Mouse (Mus musculus) midbrain, postnatal 0 days (tissue): ENCODE results near the gene Odf3l2. TPM values are rescaled to one million over a fixed set of nuclear protein-coding genes. Genes with fewer than 3 reads are reported as not detected.

Experiments
- ATAC-seq: fragments of 200-750 bp; cut with Nextera tagmentation; 2 replicates; pipeline ENCODE4 v1.8.0; 2017; ENCODE audit warnings: moderate number of reproducible peaks, mild to moderate bottlenecking, moderate TSS enrichment, moderate library complexity; ENCODE audit not compliant: low FRiP score
- DNase-seq: peaks from one replicate; pipeline ENCODE4 v3.0.0-alpha.2; 2015; ENCODE audit warnings: low spot score
- H3K27ac ChIP-seq: fragments of 300-500 bp; sonication (generic); 2 replicates; pipeline ENCODE4 v1.5.1; 2014; ENCODE audit warnings: low read depth, mild to moderate bottlenecking, low read length, mixed read lengths
- H3K27me3 ChIP-seq: fragments of 300-500 bp; sonication (generic); 2 replicates; pipeline ENCODE4 v1.6.1; 2014; ENCODE audit warnings: low read length, control low read depth, mixed read lengths; ENCODE audit not compliant: insufficient read depth
- H3K36me3 ChIP-seq: fragments of 300-500 bp; sonication (generic); 2 replicates; pipeline ENCODE4 v1.6.1; 2014; ENCODE audit warnings: low read length, control low read depth, mixed read lengths; ENCODE audit not compliant: insufficient read depth
- H3K4me1 ChIP-seq: fragments of 300-500 bp; sonication (generic); 2 replicates; pipeline ENCODE4 v1.6.1; 2014; ENCODE audit warnings: mild to moderate bottlenecking, control low read depth, antibody characterized with exemption, low read length, mixed read lengths; ENCODE audit not compliant: insufficient read depth
- H3K4me2 ChIP-seq: fragments of 300-500 bp; sonication (generic); 2 replicates; pipeline ENCODE4 v1.6.1; 2014; ENCODE audit warnings: low read depth, mild to moderate bottlenecking, low read length, mixed read lengths; ENCODE audit not compliant: poor library complexity, severe bottlenecking
- H3K4me3 ChIP-seq: fragments of 300-500 bp; sonication (generic); 2 replicates; pipeline ENCODE4 v1.5.1; 2014; ENCODE audit warnings: low read depth, mild to moderate bottlenecking, low read length, moderate library complexity
- H3K9ac ChIP-seq: fragments of 300-500 bp; sonication (generic); replicated peaks from 2 replicates; pipeline ENCODE4 v1.6.1; 2014; ENCODE audit warnings: mild to moderate bottlenecking, low read length, moderate library complexity, mixed read lengths; ENCODE audit not compliant: poor library complexity, severe bottlenecking
- H3K9me3 ChIP-seq: fragments of 300-500 bp; sonication (generic); 2 replicates; pipeline ENCODE4 v1.6.1; 2016; ENCODE audit warnings: low read length, control low read depth
- CTCF ChIP-seq: IDR thresholded peaks from 2 replicates; pipeline ENCODE4 v1.5.1; 2016; ENCODE audit warnings: antibody characterized with exemption, mild to moderate bottlenecking
- WGBS: fragments of 180-500 bp; shearing (Covaris S2); extraction: QIAGEN DNeasy Blood & Tissue Kit; methylation state at CpG from one replicate; pipeline ENCODE4 v1.1.7; 2014; 5-methylcytosine and 5-hydroxymethylcytosine counted together
- polyA plus RNA-seq: library from polyadenylated mRNA; unstranded; fragments of >200 nt; fragmentation: Nextera tagmentation; extraction: Ambion mirVana; gene quantifications from 2 replicates; pipeline ENCODE4 v1.2.1, GENCODE M21; 2015
- total RNA-seq: library from RNA; depleted of rRNA; stranded (reverse); fragments of >200 nt; gene quantifications from 2 replicates; pipeline ENCODE4 v1.2.3, GENCODE M21; 2014

The Odf3l2 gene
- total and polyA plus RNA-seq, 2 experiments from 2014 or later = 2.1 TPM; not detected in 1

DNA sequence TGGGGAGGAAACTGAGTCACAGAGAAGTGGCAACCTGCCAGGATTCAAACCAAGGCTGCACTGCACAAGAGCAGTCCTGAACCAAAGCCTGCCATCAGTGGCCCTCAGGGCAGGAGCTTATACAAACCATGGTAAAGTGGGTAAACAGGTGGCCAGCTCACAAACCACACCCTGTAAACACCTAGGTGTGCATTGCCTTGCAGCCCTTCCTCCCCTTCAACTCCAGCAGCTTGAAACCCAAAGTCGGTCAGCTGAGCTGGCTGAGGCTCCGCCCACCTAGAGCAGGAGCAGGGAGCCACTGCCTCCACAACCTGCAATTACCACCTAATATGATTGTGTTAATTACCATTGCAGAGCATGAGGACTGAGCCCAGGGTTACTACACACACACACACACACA lies 37.6 kb downstream of the Odf3l2 start:
- Histone ChIP-seq H3K9ac (no peak overlapping the region), H3K4me1 (peaks cover 15% of the 10 kb centered on the region; the same call in 1 of the 2 replicates), H3K36me3 (no peaks in the 10 kb centered on the region), H3K9me3 (no peaks in the 10 kb centered on the region), H3K4me2 (no peak overlapping the region), H3K27ac (no peak overlapping the region), H3K4me3 (no peak overlapping the region), H3K27me3 (peaks cover 4% of the 10 kb centered on the region)
- 63% methylated on average over 2 of the region's 2 CpGs for WGBS
- no peak for DNase-seq
- TF ChIP-seq CTCF = no peak
- ATAC-seq = no peak

DNA sequence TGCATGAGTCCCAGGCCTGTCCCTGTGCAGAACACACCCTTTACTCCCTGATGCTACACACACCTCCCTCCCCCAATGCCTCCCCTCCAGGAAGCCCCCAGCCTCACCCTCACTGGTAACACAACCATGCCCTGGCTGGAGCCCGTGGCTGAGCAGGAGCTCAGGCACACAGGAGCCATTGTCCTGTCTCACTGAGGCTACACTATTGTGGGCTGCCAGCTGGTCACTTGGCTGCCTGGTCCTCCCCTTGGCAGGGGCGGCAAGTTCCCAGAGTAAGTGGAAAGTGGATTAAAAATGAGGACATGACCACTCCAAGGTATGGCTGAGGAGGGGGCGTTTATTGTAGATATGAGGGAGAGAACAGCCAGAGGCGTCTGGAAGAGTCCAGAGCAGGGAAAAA lies 39.0 kb downstream of the Odf3l2 start:
- Histone ChIP-seq H3K4me1 (peaks cover 3% of the 10 kb centered on the region; the same call in 1 of the 2 replicates), H3K4me3 (no peak overlapping the region), H3K9me3 (no peaks in the 10 kb centered on the region), H3K9ac (no peak overlapping the region), H3K27me3 (no peaks in the 10 kb centered on the region), H3K4me2 (no peak overlapping the region), H3K27ac (no peak overlapping the region), H3K36me3 (no peaks in the 10 kb centered on the region)
- no peak for TF ChIP-seq CTCF
- ATAC-seq = 0 out of 2 replicates have a peak, but pooled peaks have one; percentile 23
- DNase-seq = peak; percentile 30
- WGBS = 60% methylated on average over 4 of the region's 4 CpGs

DNA sequence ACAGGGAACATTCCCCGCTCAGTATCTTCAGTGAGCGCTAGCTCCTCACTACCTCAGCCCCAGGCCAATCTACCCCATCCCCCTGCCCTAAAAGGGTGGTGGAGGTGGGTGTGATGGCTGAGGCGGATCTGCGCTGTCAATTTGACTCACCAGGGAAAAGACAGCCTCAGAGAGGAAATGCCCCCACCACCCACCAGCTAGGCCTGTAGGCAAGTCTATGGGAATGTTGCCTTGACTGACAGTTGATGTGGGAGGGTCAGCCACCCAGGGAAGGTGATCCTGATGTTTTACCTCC lies 47.7 kb downstream of the Odf3l2 start:
- no peak for TF ChIP-seq CTCF
- ATAC-seq = no peak
- H3K9ac ChIP-seq = no peak overlapping the region
- H3K4me1 ChIP-seq = no peaks in the 10 kb centered on the region
- no peak overlapping the region for H3K27ac ChIP-seq
- no peak overlapping the region for H3K4me3 ChIP-seq
- H3K9me3 ChIP-seq = no peaks in the 10 kb centered on the region
- DNase-seq = no peak
- WGBS = 71% methylated on average over 4 of the region's 4 CpGs
- no peaks in the 10 kb centered on the region for H3K36me3 ChIP-seq
- H3K27me3 ChIP-seq = no peaks in the 10 kb centered on the region
- no peak overlapping the region for H3K4me2 ChIP-seq

DNA sequence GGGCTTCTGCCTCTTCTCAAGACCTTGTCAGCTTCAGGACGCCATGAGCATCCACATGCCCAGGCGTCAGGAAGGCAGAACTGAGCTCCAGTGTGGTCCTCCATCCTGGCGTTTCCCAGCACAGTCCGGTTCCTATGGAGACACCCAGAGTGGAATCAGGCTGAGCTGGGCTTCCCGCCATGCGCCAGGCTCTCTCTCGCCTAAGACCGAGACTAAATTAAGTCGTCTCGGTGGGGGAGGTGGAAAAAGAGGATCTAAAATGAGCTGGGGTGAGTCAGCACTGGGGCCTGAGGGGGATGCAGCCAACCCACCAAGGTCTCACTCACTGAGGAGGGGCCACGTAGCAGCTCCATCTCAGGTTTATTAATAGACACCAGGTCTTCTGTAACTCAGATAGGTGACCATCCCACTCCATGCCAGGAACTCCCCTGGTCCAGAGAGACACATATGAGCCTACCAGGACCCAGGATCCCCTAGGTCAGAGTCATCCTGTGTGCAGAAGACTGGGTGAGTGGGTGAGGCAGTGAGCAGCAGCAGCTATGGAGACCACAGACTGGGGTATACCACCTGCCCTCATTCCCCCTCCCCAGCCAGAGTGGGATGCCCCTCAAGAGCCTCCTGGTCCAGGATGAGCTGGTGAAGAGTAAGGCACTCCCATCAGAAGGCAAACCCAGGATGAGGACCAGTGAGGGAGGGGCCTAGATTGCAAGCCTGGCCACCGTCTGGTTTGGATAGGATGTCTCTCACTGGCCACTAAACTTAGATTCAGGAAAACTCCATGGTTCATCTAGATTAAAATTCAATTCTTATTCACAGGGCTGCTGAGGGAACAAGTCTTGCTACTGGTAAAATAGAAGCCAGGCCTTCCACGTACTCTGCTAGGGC lies 48.2 kb downstream of the Odf3l2 start:
- no peak overlapping the region for H3K27ac ChIP-seq
- H3K4me3 ChIP-seq = no peak overlapping the region
- no peaks in the 10 kb centered on the region for H3K9me3 ChIP-seq
- H3K36me3 ChIP-seq = no peaks in the 10 kb centered on the region
- no peak overlapping the region for H3K9ac ChIP-seq
- no peaks in the 10 kb centered on the region for H3K4me1 ChIP-seq
- H3K4me2 ChIP-seq = no peak overlapping the region
- WGBS = 21% methylated on average over 13 of the region's 13 CpGs
- ATAC-seq (no peak), DNase-seq (peak; percentile 26)
- H3K27me3 ChIP-seq = no peaks in the 10 kb centered on the region
- TF ChIP-seq CTCF = no peak

DNA sequence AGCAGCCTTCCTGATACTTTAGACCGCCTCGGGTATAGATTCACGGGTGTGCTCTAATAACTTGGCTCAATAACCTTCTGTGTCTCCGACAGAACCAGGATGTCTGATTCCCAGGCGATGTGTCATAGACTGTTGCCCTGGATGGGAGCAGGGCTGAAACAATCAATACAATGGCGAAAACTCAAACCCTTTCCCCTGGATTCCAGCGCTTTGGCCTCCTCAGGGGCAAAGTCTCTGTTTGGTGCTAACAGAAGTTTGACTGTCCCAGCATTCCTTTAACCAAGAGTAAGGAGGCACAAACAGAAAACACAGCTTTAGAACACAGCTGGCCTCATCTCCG lies 50.0 kb downstream of the Odf3l2 start:
- WGBS = 55% methylated on average over 8 of the region's 8 CpGs
- H3K4me2 ChIP-seq = no peak overlapping the region
- H3K4me1 ChIP-seq = no peaks in the 10 kb centered on the region
- no peaks in the 10 kb centered on the region for H3K36me3 ChIP-seq
- H3K27ac ChIP-seq = no peak overlapping the region
- H3K4me3 ChIP-seq = no peak overlapping the region
- no peak for DNase-seq
- no peaks in the 10 kb centered on the region for H3K9me3 ChIP-seq
- H3K27me3 ChIP-seq = no peaks in the 10 kb centered on the region
- no peak for TF ChIP-seq CTCF
- ATAC-seq = no peak
- H3K9ac ChIP-seq = no peak overlapping the region

DNA sequence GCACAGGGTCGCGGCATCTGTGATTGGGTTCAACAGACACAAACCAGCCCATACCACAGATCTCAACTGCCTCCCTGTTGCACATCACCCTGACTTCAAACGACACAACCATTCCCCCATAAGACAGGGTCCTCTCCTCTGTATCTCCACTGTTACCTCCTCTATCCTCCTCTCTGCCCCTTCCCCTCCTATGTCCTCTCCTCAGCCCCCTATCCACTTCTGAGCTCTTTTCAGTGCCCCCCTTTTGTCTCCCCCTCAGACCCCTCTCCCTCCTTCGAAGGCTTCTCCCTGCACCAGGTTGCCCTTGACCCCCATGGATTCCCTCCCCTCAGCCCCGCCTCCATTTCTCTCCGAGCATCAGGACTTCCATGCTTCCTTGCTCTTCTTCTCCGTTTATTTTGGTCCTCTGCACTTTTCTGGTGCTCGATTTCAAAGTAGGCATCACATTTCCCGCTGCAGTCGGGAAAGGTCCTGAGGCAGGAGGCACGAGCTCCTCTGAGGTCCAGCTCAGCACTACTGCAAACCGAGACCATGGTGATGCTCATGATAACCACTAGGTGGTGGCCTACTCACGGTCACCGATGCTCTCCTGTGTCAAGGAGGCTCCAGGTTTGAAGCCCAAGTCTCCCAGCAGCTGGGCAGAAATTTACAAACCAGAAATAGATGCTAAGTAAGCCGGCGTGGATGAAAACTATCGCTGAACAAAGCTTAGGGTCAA lies 50.5 kb downstream of the Odf3l2 start:
- 18% methylated on average over 17 of the region's 17 CpGs for WGBS
- Histone ChIP-seq H3K4me1 (no peaks in the 10 kb centered on the region), H3K36me3 (no peaks in the 10 kb centered on the region), H3K9me3 (no peaks in the 10 kb centered on the region), H3K4me3 (no peak overlapping the region), H3K27me3 (no peaks in the 10 kb centered on the region), H3K9ac (no peak overlapping the region), H3K4me2 (0 out of 2 replicates have a peak overlapping the region, but pooled peaks have one; percentile 10), H3K27ac (no peak overlapping the region)
- peak; percentile 94 for TF ChIP-seq CTCF
- DNase-seq (peak; percentile 89), ATAC-seq (peak; percentile 85; the same call in 1 of the 2 replicates)
